Mouse (Mus musculus) C2C12 (cell line): ENCODE measurements around the gene Fam19a5.

ENCODE experiments used
- CEBPB ChIP-seq: IDR thresholded peaks from one replicate; pipeline ENCODE4 v1.6.1; 2011; ENCODE audit warnings: low read depth, mild to moderate bottlenecking, control low read depth, moderate library complexity
- CTCF ChIP-seq: IDR thresholded peaks from one replicate; pipeline ENCODE4 v1.5.1; 2011; ENCODE audit not compliant: control insufficient read depth, insufficient read depth, insufficient read length
- FOSL1 ChIP-seq: IDR thresholded peaks from one replicate; pipeline ENCODE4 v1.8.0; 2011; ENCODE audit warnings: mild to moderate bottlenecking, low read length; ENCODE audit not compliant: poor library complexity, insufficient read depth, severe bottlenecking
- MAX ChIP-seq: IDR thresholded peaks from one replicate; pipeline ENCODE4 v1.6.1; 2011; ENCODE audit warnings: mild to moderate bottlenecking, control low read depth
- MYOD1 ChIP-seq: IDR thresholded peaks from one replicate; pipeline ENCODE4 v1.6.1; 2011; ENCODE audit warnings: low read depth; ENCODE audit not compliant: control insufficient read depth, insufficient read length
- MYOG ChIP-seq: IDR thresholded peaks from one replicate; pipeline ENCODE4 v1.6.1; 2011; ENCODE audit not compliant: control insufficient read depth, insufficient read length; ENCODE audit errors: extremely low read depth
- USF1 ChIP-seq: IDR thresholded peaks from one replicate; pipeline ENCODE4 v1.6.1; 2011; ENCODE audit warnings: low read depth, mild to moderate bottlenecking, control low read depth, moderate library complexity

- TF ChIP-seq CTCF = no peak
- TF ChIP-seq MYOG = no peak
- TF ChIP-seq MAX = no peak
- TF ChIP-seq MYOD1 = no peak
- no peak for TF ChIP-seq USF1
- peak; percentile 81 for TF ChIP-seq CEBPB
- TF ChIP-seq FOSL1 = no peak
These were observed 80.6 kb downstream of the Fam19a5 start for GRCm38 (mm10) chr15:87624610-87625091.
